Mouse (Mus musculus): Measurements from ENCODE around the gene Adora1. TPM values are rescaled to one million over a fixed set of nuclear protein-coding genes. Genes with fewer than 3 reads are reported as not detected.
A peak's percentile ranks its signal among the peaks of the same experiment; 100 is the strongest.

The Adora1 gene
- total and polyA plus RNA-seq, 2 experiments from 2014 or later: 33.4 to 51.1 TPM

DNA sequence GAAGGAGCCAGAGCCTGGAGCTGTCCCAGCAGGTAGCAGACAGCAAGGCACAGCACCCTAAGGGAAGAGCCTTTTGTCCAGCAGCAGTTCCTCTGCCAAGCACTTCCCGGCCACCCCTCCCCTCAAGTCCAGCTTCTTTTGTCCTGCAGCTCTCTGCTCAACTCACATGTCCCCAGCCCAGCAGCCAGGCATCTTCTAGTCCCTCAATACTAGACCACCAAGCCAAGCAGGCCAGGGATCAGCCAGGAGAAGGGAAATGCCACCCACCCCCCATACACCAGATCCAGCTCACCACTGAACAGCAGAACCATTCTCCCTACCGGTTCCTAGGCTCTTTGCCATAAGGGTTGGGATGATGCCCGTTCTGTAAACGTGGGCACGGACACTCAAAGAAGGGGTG lies 15.6 kb downstream of the Adora1 start:
- TF ChIP-seq CTCF (IDR thresholded peaks at IDR 0.05; ENCODE audit: low read depth): no peak

DNA sequence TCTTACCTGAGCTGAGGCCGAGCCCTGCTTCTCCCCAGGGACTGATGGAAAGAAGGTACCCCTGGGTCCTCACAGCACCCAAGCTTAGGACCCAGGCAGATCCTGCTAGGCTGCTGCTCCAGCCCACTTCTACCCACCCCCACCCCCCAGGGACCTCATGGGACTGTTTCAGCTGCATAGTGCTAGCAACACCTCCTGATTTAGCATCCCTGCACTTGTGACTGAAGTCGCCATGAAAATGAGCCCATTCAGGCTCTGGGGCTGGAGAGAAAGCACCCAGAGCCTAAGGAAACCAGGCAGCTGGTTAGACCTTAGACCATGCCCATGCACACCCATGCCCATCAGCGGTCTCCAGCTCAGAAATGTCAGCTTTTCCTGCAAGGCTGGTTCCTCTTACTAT lies 17.3 kb downstream of the Adora1 start:
- Histone ChIP-seq H3K9me3 (ENCODE audit: low read length) (no peaks in the 10 kb centered on the region), H3K27ac (no peak overlapping the region), H3K9ac (replicated peaks; ENCODE audit: low read length) (no peak overlapping the region), H3K4me3 (ENCODE audit: low read length) (no peak overlapping the region), H3K4me2 (ENCODE audit: low read depth, low read length) (no peak overlapping the region), H3K27me3 (ENCODE audit: insufficient read depth, low read length) (no peaks in the 10 kb centered on the region), H3K36me3 (ENCODE audit: insufficient read depth, low read length) (no peaks in the 10 kb centered on the region), H3K4me1 (ENCODE audit: insufficient read depth, low read length) (no peaks in the 10 kb centered on the region; the same call in 1 of the 2 replicates)
- ATAC-seq (no peak), DNase-seq (ENCODE audit: low spot score) (no peak)
- TF ChIP-seq CTCF (IDR thresholded peaks at IDR 0.05; ENCODE audit: low read depth): no peak
- WGBS: 73% methylated on average over 3 of the region's 3 CpGs

More for the DNA sequence above, 15.6 kb downstream of the Adora1 start:
- Histone ChIP-seq H3K4me3 (ENCODE audit: low read length) (no peak overlapping the region), H3K4me2 (ENCODE audit: low read depth, low read length) (no peak overlapping the region), H3K9ac (replicated peaks; ENCODE audit: low read length) (no peak overlapping the region), H3K27ac (peak overlapping the region; percentile 51; the same call in 1 of the 2 replicates), H3K4me1 (ENCODE audit: insufficient read depth, low read length) (no peaks in the 10 kb centered on the region), H3K9me3 (ENCODE audit: low read length) (no peaks in the 10 kb centered on the region), H3K36me3 (ENCODE audit: insufficient read depth, low read length) (no peaks in the 10 kb centered on the region), H3K27me3 (ENCODE audit: insufficient read depth, low read length) (no peaks in the 10 kb centered on the region)
- DNase-seq (ENCODE audit: low spot score): peak; percentile 46
- ATAC-seq: peak; percentile 46; the same call in 1 of the 2 replicates
- WGBS: 43% methylated on average over 5 of the region's 5 CpGs

DNA sequence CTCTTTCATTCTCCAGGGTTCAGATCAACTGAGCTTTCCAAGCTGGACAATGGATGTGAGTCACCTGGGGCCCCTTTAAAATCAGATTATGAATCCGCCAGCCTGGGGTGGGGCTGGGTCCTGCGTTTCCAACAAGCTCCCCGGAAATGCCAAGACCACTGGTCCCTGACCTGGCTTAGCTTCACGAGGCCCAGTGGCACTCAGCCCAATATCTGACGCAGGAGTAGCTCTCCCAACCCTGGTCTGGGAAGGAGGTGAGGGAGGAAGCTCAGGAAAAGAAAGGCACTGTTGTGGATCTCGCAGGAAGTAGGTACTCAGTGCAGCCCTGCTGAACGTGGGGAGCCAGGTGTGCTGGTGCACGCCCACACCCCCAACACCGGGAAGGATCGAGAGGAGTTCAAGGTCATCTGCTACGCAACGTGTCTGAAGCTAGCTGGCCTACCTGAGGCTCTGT lies 18.2 kb downstream of the Adora1 start:
- ATAC-seq: no peak
- H3K4me2 ChIP-seq (ENCODE audit: low read depth, low read length): no peak overlapping the region
- no peak overlapping the region for H3K9ac ChIP-seq (replicated peaks; ENCODE audit: low read length)
- H3K4me1 ChIP-seq (ENCODE audit: insufficient read depth, low read length): no peaks in the 10 kb centered on the region; the same call in 1 of the 2 replicates
- 69% methylated on average over 12 of the region's 12 CpGs for WGBS
- no peak overlapping the region for H3K4me3 ChIP-seq (ENCODE audit: low read length)
- H3K27ac ChIP-seq: no peak overlapping the region
- no peaks in the 10 kb centered on the region for H3K36me3 ChIP-seq (ENCODE audit: insufficient read depth, low read length)
- DNase-seq (ENCODE audit: low spot score): no peak
- TF ChIP-seq CTCF (IDR thresholded peaks at IDR 0.05; ENCODE audit: low read depth): no peak
- no peaks in the 10 kb centered on the region for H3K27me3 ChIP-seq (ENCODE audit: insufficient read depth, low read length)
- H3K9me3 ChIP-seq (ENCODE audit: low read length): no peaks in the 10 kb centered on the region

DNA sequence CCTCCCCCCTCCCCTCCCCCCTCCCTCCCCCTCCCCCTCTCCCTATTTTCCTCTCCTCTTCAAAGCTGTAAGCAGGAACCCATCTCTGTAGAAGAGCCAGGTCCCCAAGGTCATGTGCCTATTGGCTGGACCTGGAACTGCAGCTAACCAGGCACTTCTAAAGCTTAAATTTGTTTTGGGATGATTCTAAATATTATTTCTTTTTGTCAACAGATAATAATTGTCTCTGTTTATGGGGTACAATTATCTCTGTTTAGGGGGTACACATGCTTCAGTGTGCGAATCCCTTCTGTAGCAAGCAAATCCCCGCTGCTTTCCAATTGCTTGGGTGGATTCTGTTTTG lies 18.6 kb downstream of the Adora1 start:
- Histone ChIP-seq H3K27ac (no peak overlapping the region), H3K27me3 (ENCODE audit: insufficient read depth, low read length) (no peaks in the 10 kb centered on the region), H3K4me3 (ENCODE audit: low read length) (no peak overlapping the region), H3K9ac (replicated peaks; ENCODE audit: low read length) (no peak overlapping the region), H3K36me3 (ENCODE audit: insufficient read depth, low read length) (no peaks in the 10 kb centered on the region), H3K4me1 (ENCODE audit: insufficient read depth, low read length) (no peaks in the 10 kb centered on the region; the same call in 1 of the 2 replicates), H3K9me3 (ENCODE audit: low read length) (no peaks in the 10 kb centered on the region), H3K4me2 (ENCODE audit: low read depth, low read length) (no peak overlapping the region)
- WGBS: 87% methylated on average over 2 of the region's 2 CpGs
- peak; percentile 26 for DNase-seq (ENCODE audit: low spot score)
- peak; percentile 28; the same call in 1 of the 2 replicates for ATAC-seq
- peak; percentile 41; the same call in 1 of the 2 replicates for TF ChIP-seq CTCF (IDR thresholded peaks at IDR 0.05; ENCODE audit: low read depth)

DNA sequence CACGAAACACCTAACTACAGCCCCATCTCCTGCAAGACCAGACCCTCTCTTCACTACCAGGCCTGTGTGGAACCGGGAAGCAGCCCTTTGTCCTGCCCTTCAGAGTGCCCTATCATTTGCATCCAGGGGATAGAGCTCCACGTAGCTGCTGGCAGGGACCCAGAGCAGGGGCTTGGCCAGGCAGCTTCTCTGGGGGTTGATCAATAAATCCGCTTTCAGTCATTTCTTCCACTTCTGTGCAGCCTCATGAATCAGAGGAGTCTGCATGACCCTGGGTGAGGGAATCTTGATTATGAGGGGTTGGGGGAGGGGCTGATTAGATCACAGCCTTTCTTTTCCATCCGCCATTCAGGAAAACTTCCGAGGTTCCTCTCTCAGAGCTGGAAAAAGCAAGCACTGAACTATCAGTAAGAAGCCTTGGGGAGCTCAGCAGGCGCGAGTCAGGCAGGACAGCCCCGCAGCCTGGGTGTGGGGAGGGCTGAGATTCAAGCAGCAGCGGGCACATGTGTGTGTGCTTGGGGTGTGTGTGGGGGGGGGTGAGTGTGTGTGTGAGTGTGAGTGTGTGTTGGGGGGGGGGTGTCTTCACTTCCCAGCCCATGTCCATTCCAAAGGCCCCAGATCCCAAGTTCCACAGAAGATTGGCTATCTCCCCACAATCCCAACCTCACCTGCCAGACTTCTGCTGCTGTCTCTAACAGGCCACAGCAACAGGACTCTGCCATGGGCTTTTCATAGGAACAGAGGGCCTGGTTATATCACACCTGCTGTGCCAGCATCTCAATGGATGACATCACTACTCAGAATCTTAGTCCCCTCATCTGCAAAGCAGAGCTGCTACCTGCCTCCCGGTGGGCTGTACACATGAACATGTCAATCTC lies 19.2 kb downstream of the Adora1 start:
- TF ChIP-seq CTCF (IDR thresholded peaks at IDR 0.05; ENCODE audit: low read depth): no peak
- H3K27ac ChIP-seq: peak overlapping the region; percentile 36; the same call in 1 of the 2 replicates
- H3K4me1 ChIP-seq (ENCODE audit: insufficient read depth, low read length): no peaks in the 10 kb centered on the region; the same call in 1 of the 2 replicates
- no peak overlapping the region for H3K4me3 ChIP-seq (ENCODE audit: low read length)
- H3K27me3 ChIP-seq (ENCODE audit: insufficient read depth, low read length): no peaks in the 10 kb centered on the region
- DNase-seq (ENCODE audit: low spot score) (peak; percentile 34), ATAC-seq (peak; percentile 31; the same call in 1 of the 2 replicates)
- no peaks in the 10 kb centered on the region for H3K36me3 ChIP-seq (ENCODE audit: insufficient read depth, low read length)
- 24% methylated on average over 11 of the region's 11 CpGs for WGBS
- H3K4me2 ChIP-seq (ENCODE audit: low read depth, low read length): no peak overlapping the region
- 0 out of 2 replicates have a peak overlapping the region, but pooled peaks have one; percentile 6 for H3K9ac ChIP-seq (replicated peaks; ENCODE audit: low read length)
- no peaks in the 10 kb centered on the region for H3K9me3 ChIP-seq (ENCODE audit: low read length)

DNA sequence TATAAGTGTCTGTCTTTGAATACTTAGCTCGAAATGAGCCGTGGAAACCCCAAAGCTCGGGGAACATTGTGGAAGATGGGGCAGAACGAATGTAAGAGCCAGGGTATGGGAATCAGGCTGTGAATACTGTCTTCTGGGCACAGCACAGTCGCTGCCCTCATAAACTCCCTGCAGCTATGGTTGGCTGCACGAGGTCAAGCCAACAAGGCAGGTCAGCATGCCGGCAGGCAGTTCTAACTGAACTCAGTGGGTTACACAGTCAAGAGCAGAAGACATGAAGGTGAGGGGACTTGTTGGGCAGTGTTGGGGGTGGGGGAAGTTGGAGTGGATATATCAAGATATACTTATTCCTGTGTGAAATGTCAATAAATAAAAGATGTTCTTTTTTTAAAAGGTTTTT lies 20.2 kb downstream of the Adora1 start:
- no peak for TF ChIP-seq CTCF (IDR thresholded peaks at IDR 0.05; ENCODE audit: low read depth)
- no peak overlapping the region for H3K4me2 ChIP-seq (ENCODE audit: low read depth, low read length)
- H3K27me3 ChIP-seq (ENCODE audit: insufficient read depth, low read length): no peaks in the 10 kb centered on the region
- H3K36me3 ChIP-seq (ENCODE audit: insufficient read depth, low read length): no peaks in the 10 kb centered on the region
- no peak overlapping the region for H3K4me3 ChIP-seq (ENCODE audit: low read length)
- H3K27ac ChIP-seq: no peak overlapping the region
- WGBS: 47% methylated on average over 7 of the region's 7 CpGs
- DNase-seq (ENCODE audit: low spot score) (no peak), ATAC-seq (no peak)
- no peaks in the 10 kb centered on the region for H3K9me3 ChIP-seq (ENCODE audit: low read length)
- H3K9ac ChIP-seq (replicated peaks; ENCODE audit: low read length): no peak overlapping the region
- H3K4me1 ChIP-seq (ENCODE audit: insufficient read depth, low read length): peaks cover 4% of the 10 kb centered on the region

DNA sequence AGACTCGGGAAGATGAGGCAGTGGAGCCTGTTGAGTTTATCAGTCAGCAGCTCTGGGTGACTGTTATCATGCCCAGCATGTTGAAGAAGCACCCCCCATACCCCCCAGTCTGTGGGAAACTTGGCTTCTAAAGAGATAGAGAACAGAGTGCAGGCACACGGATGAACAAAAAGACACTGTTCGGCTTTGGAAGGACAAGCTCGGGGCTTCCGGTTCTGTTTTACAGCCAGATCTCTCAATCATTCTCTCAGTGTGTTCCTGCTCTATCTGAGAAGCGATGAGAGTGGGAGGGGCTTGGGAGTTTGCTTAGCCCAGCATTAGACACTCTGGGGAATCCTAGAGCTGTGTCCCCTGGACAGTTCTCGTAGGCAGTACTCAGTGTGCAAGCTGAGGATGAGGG lies 21.8 kb downstream of the Adora1 start:
- Histone ChIP-seq H3K4me3 (ENCODE audit: low read length) (no peak overlapping the region), H3K4me2 (ENCODE audit: low read depth, low read length) (no peak overlapping the region), H3K9ac (replicated peaks; ENCODE audit: low read length) (no peak overlapping the region), H3K27me3 (ENCODE audit: insufficient read depth, low read length) (no peaks in the 10 kb centered on the region), H3K27ac (peak overlapping the region; percentile 58; the same call in 1 of the 2 replicates), H3K4me1 (ENCODE audit: insufficient read depth, low read length) (peaks cover 6% of the 10 kb centered on the region), H3K9me3 (ENCODE audit: low read length) (no peaks in the 10 kb centered on the region), H3K36me3 (ENCODE audit: insufficient read depth, low read length) (no peaks in the 10 kb centered on the region)
- no peak for TF ChIP-seq CTCF (IDR thresholded peaks at IDR 0.05; ENCODE audit: low read depth)
- WGBS: 62% methylated on average over 7 of the region's 7 CpGs
- ATAC-seq (peak; percentile 63), DNase-seq (ENCODE audit: low spot score) (peak; percentile 43)

Measured in hindbrain, postnatal 0 days (tissue).